Mouse (Mus musculus) erythroblast, embryonic 14.5 days (primary cell): ENCODE data around the gene Egfem1. TPM values are rescaled to one million over a fixed set of nuclear protein-coding genes. Genes with fewer than 3 reads are reported as not detected.

Source experiments
- H3K27me3 ChIP-seq: 2 replicates; pipeline ENCODE4 v1.6.1; 2012; ENCODE audit warnings: inconsistent platforms; ENCODE audit not compliant: control insufficient read depth
- H3K36me3 ChIP-seq: 2 replicates; pipeline ENCODE4 v1.6.1; 2012; ENCODE audit warnings: mild to moderate bottlenecking, inconsistent platforms; ENCODE audit not compliant: control insufficient read depth
- H3K4me1 ChIP-seq: 2 replicates; pipeline ENCODE4 v1.6.1; 2012; ENCODE audit warnings: inconsistent platforms; ENCODE audit not compliant: control insufficient read depth
- H3K4me3 ChIP-seq: replicated peaks from 2 replicates; pipeline ENCODE3; 2012; ENCODE audit warnings: moderate library complexity, mild to moderate bottlenecking, inconsistent platforms
- H3K9me3 ChIP-seq: 2 replicates; pipeline ENCODE4 v1.6.1; 2012; ENCODE audit warnings: low read length, inconsistent platforms, mixed read lengths; ENCODE audit not compliant: control insufficient read depth
- GATA1 ChIP-seq: IDR thresholded peaks from 2 replicates; pipeline ENCODE4 v1.6.1; 2012; ENCODE audit warnings: low read length, inconsistent platforms, mixed read lengths
- TAL1 ChIP-seq: IDR thresholded peaks from 3 replicates; pipeline ENCODE4 v1.6.1; 2012; ENCODE audit warnings: low read length, inconsistent platforms, mixed read lengths
- polyA plus RNA-seq: library from polyadenylated mRNA; stranded (reverse); fragments of >175 nt; gene quantifications from 2 replicates; pipeline ENCODE4 v1.2.3, GENCODE M21; 2012

The Egfem1 gene
- polyA plus RNA-seq, 1 experiment, result not detected

GRCm38 (mm10) chr3:29608713-29609112 lies 526.9 kb downstream of the Egfem1 start:
- H3K9me3 ChIP-seq, result no peaks in the 10 kb centered on the region
- H3K36me3 ChIP-seq, result no peaks in the 10 kb centered on the region
- TF ChIP-seq GATA1, result no peak
- no peak for TF ChIP-seq TAL1
- H3K4me3 ChIP-seq, result no peak overlapping the region
- H3K27me3 ChIP-seq, result no peaks in the 10 kb centered on the region
- H3K4me1 ChIP-seq, result no peaks in the 10 kb centered on the region

- Histone ChIP-seq H3K27me3 (no peaks in the 10 kb centered on the region), H3K4me1 (no peaks in the 10 kb centered on the region), H3K9me3 (no peaks in the 10 kb centered on the region), H3K4me3 (no peak overlapping the region), H3K36me3 (no peaks in the 10 kb centered on the region)
- TF ChIP-seq TAL1 (no peak), GATA1 (no peak)
Observed at GRCm38 (mm10) chr3:29609174-29609573, 527.4 kb downstream of the Egfem1 start.

GRCm38 (mm10) chr3:29619586-29619985 lies 537.8 kb downstream of the Egfem1 start:
- Histone ChIP-seq H3K4me3 (no peak overlapping the region), H3K9me3 (no peaks in the 10 kb centered on the region), H3K4me1 (no peaks in the 10 kb centered on the region), H3K36me3 (no peaks in the 10 kb centered on the region), H3K27me3 (no peaks in the 10 kb centered on the region)
- TF ChIP-seq TAL1, result no peak
- TF ChIP-seq GATA1, result no peak

- Histone ChIP-seq H3K4me1 (no peaks in the 10 kb centered on the region), H3K27me3 (no peaks in the 10 kb centered on the region), H3K4me3 (no peak overlapping the region), H3K36me3 (no peaks in the 10 kb centered on the region), H3K9me3 (no peaks in the 10 kb centered on the region)
- no peak for TF ChIP-seq GATA1
- no peak for TF ChIP-seq TAL1
Observed at GRCm38 (mm10) chr3:29639819-29640218, 558.0 kb downstream of the Egfem1 start.

- no peaks in the 10 kb centered on the region for H3K27me3 ChIP-seq
- H3K36me3 ChIP-seq, result no peaks in the 10 kb centered on the region
- no peaks in the 10 kb centered on the region for H3K4me1 ChIP-seq
- no peaks in the 10 kb centered on the region for H3K9me3 ChIP-seq
- H3K4me3 ChIP-seq, result no peak overlapping the region
- TF ChIP-seq TAL1 (no peak), GATA1 (no peak)
Observed at GRCm38 (mm10) chr3:29666796-29667195, 585.0 kb downstream of the Egfem1 start.

- Histone ChIP-seq H3K4me1 (no peaks in the 10 kb centered on the region), H3K9me3 (peaks cover 2% of the 10 kb centered on the region; the same call in 1 of the 2 replicates), H3K4me3 (no peak overlapping the region), H3K36me3 (no peaks in the 10 kb centered on the region), H3K27me3 (no peaks in the 10 kb centered on the region)
- no peak for TF ChIP-seq GATA1
- no peak for TF ChIP-seq TAL1
Observed at GRCm38 (mm10) chr3:29689367-29690285, 607.8 kb downstream of the Egfem1 start.

GRCm38 (mm10) chr3:29701126-29701525 lies 619.3 kb downstream of the Egfem1 start:
- H3K36me3 ChIP-seq, result no peaks in the 10 kb centered on the region
- no peaks in the 10 kb centered on the region for H3K9me3 ChIP-seq
- TF ChIP-seq TAL1 (no peak), GATA1 (no peak)
- H3K27me3 ChIP-seq, result no peaks in the 10 kb centered on the region
- no peak overlapping the region for H3K4me3 ChIP-seq
- H3K4me1 ChIP-seq, result no peaks in the 10 kb centered on the region

GRCm38 (mm10) chr3:29706816-29707215 lies 625.0 kb downstream of the Egfem1 start:
- H3K9me3 ChIP-seq, result no peaks in the 10 kb centered on the region
- no peaks in the 10 kb centered on the region for H3K4me1 ChIP-seq
- H3K36me3 ChIP-seq, result no peaks in the 10 kb centered on the region
- TF ChIP-seq TAL1 (no peak), GATA1 (no peak)
- no peaks in the 10 kb centered on the region for H3K27me3 ChIP-seq
- no peak overlapping the region for H3K4me3 ChIP-seq

GRCm38 (mm10) chr3:29707467-29707866 lies 625.6 kb downstream of the Egfem1 start:
- H3K9me3 ChIP-seq, result no peaks in the 10 kb centered on the region
- no peaks in the 10 kb centered on the region for H3K4me1 ChIP-seq
- no peaks in the 10 kb centered on the region for H3K36me3 ChIP-seq
- H3K27me3 ChIP-seq, result no peaks in the 10 kb centered on the region
- H3K4me3 ChIP-seq, result no peak overlapping the region
- no peak for TF ChIP-seq GATA1
- no peak for TF ChIP-seq TAL1
